Mouse (Mus musculus): Measurements from ENCODE around the gene Tmprss2. TPM values are rescaled to one million over a fixed set of nuclear protein-coding genes. Genes with fewer than 3 reads are reported as not detected.

The Tmprss2 gene
- polyA plus RNA-seq, 1 experiment from 2014 or later: 0.63 TPM

- H3K4me3 ChIP-seq (ENCODE audit: low read depth, low read length): no peak overlapping the region
- no peaks in the 10 kb centered on the region for H3K4me1 ChIP-seq (ENCODE audit: control insufficient read depth, insufficient read depth, low read length)
- 76% methylated on average over 1 of the region's 1 CpGs for WGBS
- H3K27me3 ChIP-seq (ENCODE audit: control insufficient read depth, insufficient read depth, low read length): no peaks in the 10 kb centered on the region
- no peaks in the 10 kb centered on the region for H3K9me3 ChIP-seq (ENCODE audit: control insufficient read depth, low read length)
- no peak for ATAC-seq (ENCODE audit: low read depth)
- H3K36me3 ChIP-seq (ENCODE audit: control insufficient read depth, insufficient read depth, low read length): no peaks in the 10 kb centered on the region
- H3K27ac ChIP-seq (ENCODE audit: low read depth, low read length): no peak overlapping the region
- H3K4me2 ChIP-seq (ENCODE audit: low read depth, low read length): no peak overlapping the region
- no peak overlapping the region for H3K9ac ChIP-seq (replicated peaks; ENCODE audit: low read depth, low read length)
Observed at GRCm38 (mm10) chr16:97536859-97537258, 74.1 kb downstream of the Tmprss2 start.

GRCm38 (mm10) chr16:97535808-97536413, 75.1 kb downstream of the Tmprss2 start:
- no peak overlapping the region for H3K9ac ChIP-seq (replicated peaks; ENCODE audit: low read depth, low read length)
- H3K4me2 ChIP-seq (ENCODE audit: low read depth, low read length): no peak overlapping the region
- H3K27ac ChIP-seq (ENCODE audit: low read depth, low read length): no peak overlapping the region

GRCm38 (mm10) chr16:97534876-97535461, 76.0 kb downstream of the Tmprss2 start:
- H3K4me2 ChIP-seq (ENCODE audit: low read depth, low read length): no peak overlapping the region; the same call in 1 of the 2 replicates
- ATAC-seq (ENCODE audit: low read depth): peak; percentile 54; the same call in 1 of the 2 replicates
- 49% methylated on average over 5 of the region's 5 CpGs for WGBS

More at GRCm38 (mm10) chr16:97535808-97536413, 75.1 kb downstream of the Tmprss2 start:
- H3K4me1 ChIP-seq (ENCODE audit: control insufficient read depth, insufficient read depth, low read length): no peaks in the 10 kb centered on the region
- H3K27me3 ChIP-seq (ENCODE audit: control insufficient read depth, insufficient read depth, low read length): no peaks in the 10 kb centered on the region
- no peak overlapping the region for H3K4me3 ChIP-seq (ENCODE audit: low read depth, low read length)
- WGBS: 6% methylated on average over 3 of the region's 3 CpGs
- no peaks in the 10 kb centered on the region for H3K36me3 ChIP-seq (ENCODE audit: control insufficient read depth, insufficient read depth, low read length)
- peak; percentile 80; the same call in 1 of the 2 replicates for ATAC-seq (ENCODE audit: low read depth)
- no peaks in the 10 kb centered on the region for H3K9me3 ChIP-seq (ENCODE audit: control insufficient read depth, low read length)

GRCm38 (mm10) chr16:97534448-97534847, 76.5 kb downstream of the Tmprss2 start:
- no peak overlapping the region for H3K9ac ChIP-seq (replicated peaks; ENCODE audit: low read depth, low read length)
- H3K36me3 ChIP-seq (ENCODE audit: control insufficient read depth, insufficient read depth, low read length): no peaks in the 10 kb centered on the region
- no peaks in the 10 kb centered on the region for H3K9me3 ChIP-seq (ENCODE audit: control insufficient read depth, low read length)
- H3K27ac ChIP-seq (ENCODE audit: low read depth, low read length): peak overlapping the region; percentile 48; the same call in 1 of the 2 replicates
- ATAC-seq (ENCODE audit: low read depth): no peak; the same call in 1 of the 2 replicates
- no peaks in the 10 kb centered on the region for H3K4me1 ChIP-seq (ENCODE audit: control insufficient read depth, insufficient read depth, low read length)
- H3K27me3 ChIP-seq (ENCODE audit: control insufficient read depth, insufficient read depth, low read length): no peaks in the 10 kb centered on the region
- WGBS: 36% methylated on average over 1 of the region's 1 CpGs
- no peak overlapping the region for H3K4me2 ChIP-seq (ENCODE audit: low read depth, low read length)
- H3K4me3 ChIP-seq (ENCODE audit: low read depth, low read length): no peak overlapping the region

More at GRCm38 (mm10) chr16:97534876-97535461, 76.0 kb downstream of the Tmprss2 start:
- H3K36me3 ChIP-seq (ENCODE audit: control insufficient read depth, insufficient read depth, low read length): no peaks in the 10 kb centered on the region
- no peak overlapping the region for H3K9ac ChIP-seq (replicated peaks; ENCODE audit: low read depth, low read length)
- no peaks in the 10 kb centered on the region for H3K9me3 ChIP-seq (ENCODE audit: control insufficient read depth, low read length)
- no peaks in the 10 kb centered on the region for H3K4me1 ChIP-seq (ENCODE audit: control insufficient read depth, insufficient read depth, low read length)
- no peaks in the 10 kb centered on the region for H3K27me3 ChIP-seq (ENCODE audit: control insufficient read depth, insufficient read depth, low read length)
- H3K4me3 ChIP-seq (ENCODE audit: low read depth, low read length): no peak overlapping the region
- H3K27ac ChIP-seq (ENCODE audit: low read depth, low read length): peak overlapping the region; percentile 48

- Histone ChIP-seq H3K9ac (replicated peaks; ENCODE audit: low read depth, low read length) (no peak overlapping the region), H3K4me3 (ENCODE audit: low read depth, low read length) (no peak overlapping the region), H3K9me3 (ENCODE audit: control insufficient read depth, low read length) (no peaks in the 10 kb centered on the region), H3K27me3 (ENCODE audit: control insufficient read depth, insufficient read depth, low read length) (no peaks in the 10 kb centered on the region), H3K27ac (ENCODE audit: low read depth, low read length) (no peak overlapping the region), H3K4me1 (ENCODE audit: control insufficient read depth, insufficient read depth, low read length) (no peaks in the 10 kb centered on the region), H3K4me2 (ENCODE audit: low read depth, low read length) (no peak overlapping the region), H3K36me3 (ENCODE audit: control insufficient read depth, insufficient read depth, low read length) (no peaks in the 10 kb centered on the region)
- no peak for ATAC-seq (ENCODE audit: low read depth)
- WGBS: 93% methylated on average over 5 of the region's 5 CpGs
Observed at GRCm38 (mm10) chr16:97533751-97534150, 77.2 kb downstream of the Tmprss2 start.

- Histone ChIP-seq H3K9ac (replicated peaks; ENCODE audit: low read depth, low read length) (no peak overlapping the region), H3K9me3 (ENCODE audit: control insufficient read depth, low read length) (no peaks in the 10 kb centered on the region), H3K27me3 (ENCODE audit: control insufficient read depth, insufficient read depth, low read length) (no peaks in the 10 kb centered on the region), H3K4me3 (ENCODE audit: low read depth, low read length) (no peak overlapping the region), H3K4me2 (ENCODE audit: low read depth, low read length) (no peak overlapping the region), H3K27ac (ENCODE audit: low read depth, low read length) (no peak overlapping the region), H3K4me1 (ENCODE audit: control insufficient read depth, insufficient read depth, low read length) (no peaks in the 10 kb centered on the region), H3K36me3 (ENCODE audit: control insufficient read depth, insufficient read depth, low read length) (no peaks in the 10 kb centered on the region)
- ATAC-seq (ENCODE audit: low read depth): no peak
- whole genome bisulfite sequencing: 81% methylated on average over 1 of the region's 1 CpGs
Observed at GRCm38 (mm10) chr16:97533126-97533525, 77.9 kb downstream of the Tmprss2 start.

GRCm38 (mm10) chr16:97529241-97529640, 81.8 kb downstream of the Tmprss2 start:
- H3K4me2 ChIP-seq (ENCODE audit: low read depth, low read length): no peak overlapping the region

GRCm38 (mm10) chr16:97523024-97523423, 88.0 kb downstream of the Tmprss2 start:
- 30% methylated on average over 1 of the region's 1 CpGs for WGBS
- Histone ChIP-seq H3K4me2 (ENCODE audit: low read depth, low read length) (no peak overlapping the region), H3K36me3 (ENCODE audit: control insufficient read depth, insufficient read depth, low read length) (no peaks in the 10 kb centered on the region), H3K9ac (replicated peaks; ENCODE audit: low read depth, low read length) (no peak overlapping the region), H3K4me3 (ENCODE audit: low read depth, low read length) (no peak overlapping the region), H3K9me3 (ENCODE audit: control insufficient read depth, low read length) (no peaks in the 10 kb centered on the region), H3K27ac (ENCODE audit: low read depth, low read length) (no peak overlapping the region), H3K4me1 (ENCODE audit: control insufficient read depth, insufficient read depth, low read length) (no peaks in the 10 kb centered on the region), H3K27me3 (ENCODE audit: control insufficient read depth, insufficient read depth, low read length) (no peaks in the 10 kb centered on the region)
- ATAC-seq (ENCODE audit: low read depth): no peak; the same call in 1 of the 2 replicates

More at GRCm38 (mm10) chr16:97529241-97529640, 81.8 kb downstream of the Tmprss2 start:
- H3K9me3 ChIP-seq (ENCODE audit: control insufficient read depth, low read length): no peaks in the 10 kb centered on the region
- no peak overlapping the region for H3K27ac ChIP-seq (ENCODE audit: low read depth, low read length)
- H3K36me3 ChIP-seq (ENCODE audit: control insufficient read depth, insufficient read depth, low read length): no peaks in the 10 kb centered on the region
- no peaks in the 10 kb centered on the region for H3K27me3 ChIP-seq (ENCODE audit: control insufficient read depth, insufficient read depth, low read length)
- H3K4me1 ChIP-seq (ENCODE audit: control insufficient read depth, insufficient read depth, low read length): no peaks in the 10 kb centered on the region
- no peak overlapping the region for H3K4me3 ChIP-seq (ENCODE audit: low read depth, low read length)
- no peak overlapping the region for H3K9ac ChIP-seq (replicated peaks; ENCODE audit: low read depth, low read length)
- 89% methylated on average over 2 of the region's 2 CpGs for WGBS
- ATAC-seq (ENCODE audit: low read depth): no peak

GRCm38 (mm10) chr16:97521983-97522382, 89.0 kb downstream of the Tmprss2 start:
- Histone ChIP-seq H3K4me3 (ENCODE audit: low read depth, low read length) (no peak overlapping the region), H3K4me1 (ENCODE audit: control insufficient read depth, insufficient read depth, low read length) (no peaks in the 10 kb centered on the region), H3K36me3 (ENCODE audit: control insufficient read depth, insufficient read depth, low read length) (no peaks in the 10 kb centered on the region), H3K9me3 (ENCODE audit: control insufficient read depth, low read length) (no peaks in the 10 kb centered on the region), H3K27me3 (ENCODE audit: control insufficient read depth, insufficient read depth, low read length) (no peaks in the 10 kb centered on the region), H3K4me2 (ENCODE audit: low read depth, low read length) (no peak overlapping the region), H3K9ac (replicated peaks; ENCODE audit: low read depth, low read length) (no peak overlapping the region), H3K27ac (ENCODE audit: low read depth, low read length) (no peak overlapping the region)
- ATAC-seq (ENCODE audit: low read depth): no peak
- WGBS: 83% methylated on average over 6 of the region's 6 CpGs

Data from neural tube, embryonic 14.5 days (tissue).